Mouse (Mus musculus): ENCODE data around the gene E330009J07Rik.

DNA sequence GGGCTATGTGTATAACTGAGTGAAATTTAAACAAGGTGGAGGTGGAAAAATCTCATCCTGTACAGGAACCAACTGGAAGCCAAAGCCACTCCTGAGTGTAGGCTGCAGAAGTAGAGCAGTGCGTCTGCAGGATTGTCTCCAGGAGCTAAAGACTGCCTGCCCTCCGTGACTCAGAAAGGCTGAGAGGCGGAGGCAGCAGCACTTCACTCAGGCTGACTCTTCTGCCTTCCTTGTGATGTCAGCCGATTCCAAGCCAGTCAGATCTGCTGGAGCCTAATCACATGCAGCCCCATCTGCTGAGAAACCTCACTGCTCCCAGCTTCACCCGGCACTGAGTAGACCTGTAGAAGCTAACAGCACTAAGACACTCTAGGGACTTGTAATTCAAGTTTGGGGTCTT, 46.4 kb upstream of the E330009J07Rik start:
- TF ChIP-seq CTCF (IDR thresholded peaks at IDR 0.05; ENCODE audit: extremely low read depth, insufficient read depth, insufficient read length, insufficient replicate concordance) = no peak
- no peak for TF ChIP-seq POLR2A (IDR thresholded peaks at IDR 0.05; ENCODE audit: low read depth, low read length)
